Comparison of ENCODE assay signal across 28 mouse cellular contexts in the genomic region with DNA sequence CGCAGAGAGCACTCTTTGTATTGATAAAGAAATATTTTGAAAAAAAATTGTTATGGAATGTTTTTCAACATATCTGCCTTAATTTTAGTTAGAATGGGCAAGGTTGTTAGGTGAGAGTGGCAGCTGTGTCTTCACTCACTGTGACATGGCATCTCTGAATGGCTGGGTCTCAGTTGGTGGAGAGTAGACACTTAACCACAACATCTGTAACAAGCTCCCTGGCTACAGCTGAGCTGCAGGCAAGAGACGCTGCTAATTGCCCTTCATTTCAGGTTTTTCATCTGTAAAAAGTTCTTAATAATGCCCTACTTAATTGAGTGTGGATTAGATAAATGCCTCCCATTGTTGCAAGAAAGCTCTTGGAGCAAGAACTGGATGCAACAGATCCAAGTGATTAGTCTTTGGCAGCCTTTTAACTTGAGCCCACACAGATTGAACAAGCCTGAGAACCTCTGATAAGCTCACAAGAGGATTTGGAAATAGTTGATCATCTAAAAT. TPM values are rescaled to one million over a fixed set of nuclear protein-coding genes. Genes with fewer than 3 reads are reported as not detected.
DNase-seq lines count a peak whose midpoint lies in the region; ATAC-seq lines count a peak whose summit lies in the region.
"Had no signal": no experiment of that assay in that cellular context is flagged by ENCODE, and none has a peak within 500 bp of the region (broad histone marks: within the 10 kb centered on the region; RNA-seq: fewer than 3 reads in every experiment).

No protein-coding gene starts in this region.

- 51% methylated on average over 2 of the region's 2 CpGs for WGBS in forebrain, embryonic 13.5 days
- WGBS in forebrain, embryonic 16.5 days, result 48% methylated on average over 2 of the region's 2 CpGs

- H3K4me3 ChIP-seq in forebrain, embryonic 13.5 days, result no peak overlapping the region
- H3K4me3 ChIP-seq in forebrain, embryonic 16.5 days (replicated peaks; ENCODE audit: low read length), result no peak overlapping the region
- H3K4me3 ChIP-seq: gastrocnemius, adult 2 months; heart, embryonic 10.5 days; heart, embryonic 13.5 days had no signal

- ATAC-seq in forebrain, embryonic 13.5 days, result peak; percentile 60; the same call in 1 of the 2 replicates
- no peak for ATAC-seq in forebrain, embryonic 16.5 days
- ATAC-seq: activated CD4-positive, CD25-positive, alpha-beta regulatory T cell, adult 4 months; CD4-positive, CD25-positive, alpha-beta regulatory T cell, adult 4 months; hindbrain, postnatal 0 days; inflammation-experienced regulatory T-cells, adult 6 months; intestine, embryonic 16.5 days had no signal

- H3K27me3 ChIP-seq in forebrain, embryonic 13.5 days, result no peaks in the 10 kb centered on the region
- H3K27me3 ChIP-seq in forebrain, embryonic 16.5 days (replicated peaks; ENCODE audit: control insufficient read depth, insufficient read depth, low read length), result no peaks in the 10 kb centered on the region
- H3K27me3 ChIP-seq: heart, embryonic 13.5 days had no signal

- H3K27ac ChIP-seq in forebrain, embryonic 13.5 days, result no peak overlapping the region
- H3K27ac ChIP-seq in forebrain, embryonic 16.5 days (ENCODE audit: low read length), result no peak overlapping the region
- H3K27ac ChIP-seq: gastrocnemius, adult 2 months; heart, embryonic 10.5 days; heart, embryonic 13.5 days; hindbrain, embryonic 14.5 days; hindbrain, postnatal 0 days had no signal

- peaks cover 16% of the 10 kb centered on the region for H3K4me1 ChIP-seq in forebrain, embryonic 13.5 days
- H3K4me1 ChIP-seq in forebrain, embryonic 16.5 days (replicated peaks; ENCODE audit: control insufficient read depth, insufficient read depth, low read length), result peaks cover 9% of the 10 kb centered on the region
- H3K4me1 ChIP-seq: heart, embryonic 10.5 days; heart, embryonic 13.5 days had no signal

- no peaks in the 10 kb centered on the region for H3K36me3 ChIP-seq in forebrain, embryonic 13.5 days (ENCODE audit: poor library complexity, severe bottlenecking)
- H3K36me3 ChIP-seq in forebrain, embryonic 16.5 days (ENCODE audit: control insufficient read depth, insufficient read depth), result no peaks in the 10 kb centered on the region
- H3K36me3 ChIP-seq: heart, embryonic 10.5 days; heart, embryonic 13.5 days had no signal

- H3K4me2 ChIP-seq in forebrain, embryonic 13.5 days, result no peak overlapping the region
- no peak overlapping the region for H3K4me2 ChIP-seq in forebrain, embryonic 16.5 days (ENCODE audit: low read length)
- H3K4me2 ChIP-seq: heart, embryonic 13.5 days; hindbrain, embryonic 14.5 days had no signal

- no peaks in the 10 kb centered on the region for H3K9me3 ChIP-seq in forebrain, embryonic 13.5 days (replicated peaks)
- H3K9me3 ChIP-seq in forebrain, embryonic 16.5 days (ENCODE audit: control insufficient read depth, low read length), result no peaks in the 10 kb centered on the region
- H3K9me3 ChIP-seq: heart, embryonic 10.5 days; heart, embryonic 13.5 days had no signal

- peak; percentile 28 for DNase-seq in fat pad, adult 2 months (ENCODE audit: extremely low read depth, low read depth, low spot score)
- DNase-seq in gonadal fat pad, adult 2 months (ENCODE audit: low read depth), result peak; percentile 19
- no peak for DNase-seq in heart, adult 8-10 months (ENCODE audit: low spot score)
- DNase-seq in layer of hippocampus, adult 9-10 months (ENCODE audit: low spot score), result no peak
- DNase-seq in spleen, postnatal 4 days (ENCODE audit: low spot score in 2 of 2), result no peak
- DNase-seq: adrenal gland, adult 8-10 months; adrenal gland, postnatal 25 days; cerebellum, adult 18-20 months; cerebellum, adult 9-10 months; cerebellum, postnatal 14 days; gastrocnemius, adult 2 months; gastrocnemius, postnatal 14 days; heart, adult 18-20 months; heart, postnatal 14 days; heart, postnatal 4 days; kidney, adult 18-20 months had no signal

- no peak overlapping the region for H3K9ac ChIP-seq in forebrain, embryonic 13.5 days
- no peak overlapping the region for H3K9ac ChIP-seq in forebrain, embryonic 16.5 days (replicated peaks; ENCODE audit: low read depth, low read length)
- H3K9ac ChIP-seq: heart, embryonic 13.5 days; hindbrain, embryonic 14.5 days had no signal

RNA-seq across cellular contexts. Expression of a gene that starts 57.5 kb away (rescaled TPM):
- 82.0 and 95.1 TPM in 2 replicates for polyA plus RNA-seq in forebrain, embryonic 13.5 days (2015; fragmentation: Nextera tagmentation; extraction: Ambion mirVana)
- 133 and 142 TPM in 2 replicates for polyA plus RNA-seq in forebrain, embryonic 16.5 days (2015; fragmentation: Nextera tagmentation; extraction: Ambion mirVana)
- polyA plus RNA-seq in gonadal fat pad, adult 2 months (2012; rRNA removed), result 0.27 and 0.29 TPM in 2 replicates
- under 1 TPM; 0.46 to 0.75 (median 0.61) TPM for total RNA-seq in heart, adult 8-10 months (2022)
- total RNA-seq: MEL had no signal
- polyA plus RNA-seq: C2C12 had no signal

Comparison
In these comparisons a context has a peak if more than half of its experiments do, and no peak if none do; other contexts are left out.
1. DNase-seq: peak in fat pad, adult 2 months (single experiment) and gonadal fat pad, adult 2 months (single experiment); none in heart, adult 8-10 months (single experiment), layer of hippocampus, adult 9-10 months (single experiment) and spleen, postnatal 4 days (0 of 2).
2. RNA of a gene that starts 57.5 kb away (polyA plus RNA-seq): 133 to 142 TPM in forebrain, embryonic 16.5 days and 82.0 to 95.1 TPM in forebrain, embryonic 13.5 days; 0.27 to 0.29 TPM in gonadal fat pad, adult 2 months; every median in the first group is over 10 times any median in the second.